Comparison of ENCODE assay signal across 8 mouse cellular contexts in the genomic region with DNA sequence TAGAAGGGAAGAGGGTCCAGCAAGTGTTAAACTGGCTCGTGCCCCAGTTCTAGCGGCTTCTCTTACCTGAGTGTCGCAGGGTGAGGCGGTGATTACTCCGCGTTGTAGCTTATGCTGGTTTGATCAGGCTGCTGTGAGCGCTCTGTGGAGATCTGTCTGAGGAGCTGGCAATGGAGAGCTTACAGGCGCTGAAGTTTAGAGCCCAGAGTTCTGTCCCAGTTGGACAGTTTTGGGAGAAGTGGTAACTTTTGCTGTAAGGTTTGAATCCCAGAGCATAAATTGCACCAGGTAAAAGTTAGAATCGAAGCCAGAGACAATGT. TPM values are rescaled to one million over a fixed set of nuclear protein-coding genes. Genes with fewer than 3 reads are reported as not detected.
DNase-seq lines count a peak whose midpoint lies in the region; ATAC-seq and TF ChIP-seq lines count a peak whose summit lies in the region.

No protein-coding gene starts in this region.

- peak overlapping the region; percentile 86 for H3K27ac ChIP-seq in kidney, embryonic 16.5 days (ENCODE audit: low read length)
- peak overlapping the region; percentile 30 for H3K27ac ChIP-seq in cortical plate, adult 2 months (ENCODE audit: insufficient read depth, low read length)
- peak overlapping the region; percentile 89 for H3K27ac ChIP-seq in hindbrain, embryonic 15.5 days (replicated peaks)
- H3K27ac ChIP-seq in midbrain, embryonic 15.5 days: peak overlapping the region; percentile 83

- H3K36me3 ChIP-seq in kidney, embryonic 16.5 days (ENCODE audit: insufficient read depth, low read length): no peaks in the 10 kb centered on the region
- H3K36me3 ChIP-seq in hindbrain, embryonic 15.5 days: no peaks in the 10 kb centered on the region
- H3K36me3 ChIP-seq in midbrain, embryonic 15.5 days (replicated peaks): no peaks in the 10 kb centered on the region

- H3K9ac ChIP-seq in kidney, embryonic 16.5 days (replicated peaks; ENCODE audit: low read length): peak overlapping the region; percentile 83
- peak overlapping the region; percentile 68 for H3K9ac ChIP-seq in hindbrain, embryonic 15.5 days
- peak overlapping the region; percentile 63 for H3K9ac ChIP-seq in midbrain, embryonic 15.5 days

- no peak for TF ChIP-seq CTCF in cortical plate, adult 2 months (IDR thresholded peaks at IDR 0.05; ENCODE audit: extremely low read depth, insufficient read depth, low read length)

- peak; percentile 60; the same call in 1 of the 2 replicates for ATAC-seq in kidney, embryonic 16.5 days (ENCODE audit: low FRiP score, low TSS enrichment)
- ATAC-seq in hindbrain, embryonic 15.5 days (ENCODE audit: low FRiP score, low read depth): no peak
- no peak for ATAC-seq in midbrain, embryonic 15.5 days (replicated peaks)

- H3K27me3 ChIP-seq in kidney, embryonic 16.5 days (ENCODE audit: insufficient read depth, low read length): no peaks in the 10 kb centered on the region
- H3K27me3 ChIP-seq in hindbrain, embryonic 15.5 days: no peaks in the 10 kb centered on the region
- H3K27me3 ChIP-seq in midbrain, embryonic 15.5 days (replicated peaks): no peaks in the 10 kb centered on the region

- 20% methylated on average over 9 of the region's 9 CpGs for WGBS in kidney, embryonic 16.5 days
- 26% methylated on average over 9 of the region's 9 CpGs for WGBS in hindbrain, embryonic 15.5 days
- WGBS in midbrain, embryonic 15.5 days: 21% methylated on average over 9 of the region's 9 CpGs

- H3K9me3 ChIP-seq in kidney, embryonic 16.5 days (ENCODE audit: low read length): no peaks in the 10 kb centered on the region
- H3K9me3 ChIP-seq in hindbrain, embryonic 15.5 days: no peaks in the 10 kb centered on the region
- H3K9me3 ChIP-seq in midbrain, embryonic 15.5 days: no peaks in the 10 kb centered on the region

- TF ChIP-seq POLR2A in cortical plate, adult 2 months (IDR thresholded peaks at IDR 0.05; ENCODE audit: extremely low read depth, insufficient read depth, low read length): no peak

- peak overlapping the region; percentile 81 for H3K4me3 ChIP-seq in kidney, embryonic 16.5 days (ENCODE audit: low read length)
- peak overlapping the region; percentile 75 for H3K4me3 ChIP-seq in cortical plate, adult 2 months (ENCODE audit: insufficient read depth, low read length)
- H3K4me3 ChIP-seq in hindbrain, embryonic 15.5 days: peak overlapping the region; percentile 59
- peak overlapping the region; percentile 62 for H3K4me3 ChIP-seq in midbrain, embryonic 15.5 days

- no peak for DNase-seq in kidney, postnatal 36 days
- no peak for DNase-seq in frontal cortex, postnatal 10 days (ENCODE audit: low spot score in 2 of 2)
- no peak for DNase-seq in left cerebral cortex, adult 8-10 months (ENCODE audit: low spot score in 2 of 2)
- no peak for DNase-seq in adrenal gland, postnatal 36 days

- H3K4me2 ChIP-seq in kidney, embryonic 16.5 days (replicated peaks; ENCODE audit: low read depth, low read length): peak overlapping the region; percentile 80
- peak overlapping the region; percentile 77 for H3K4me2 ChIP-seq in hindbrain, embryonic 15.5 days
- peak overlapping the region; percentile 64 for H3K4me2 ChIP-seq in midbrain, embryonic 15.5 days

- H3K4me1 ChIP-seq in kidney, embryonic 16.5 days (ENCODE audit: insufficient read depth, low read length): peaks cover 13% of the 10 kb centered on the region
- peaks cover 3% of the 10 kb centered on the region; the same call in 1 of the 2 replicates for H3K4me1 ChIP-seq in cortical plate, adult 2 months (ENCODE audit: control insufficient read depth, insufficient read depth, low read length)
- peaks cover 38% of the 10 kb centered on the region for H3K4me1 ChIP-seq in hindbrain, embryonic 15.5 days (replicated peaks)
- H3K4me1 ChIP-seq in midbrain, embryonic 15.5 days: peaks cover 29% of the 10 kb centered on the region

RNA-seq across cellular contexts. Expression of a gene that starts 5.9 kb away (rescaled TPM):
- polyA plus RNA-seq in kidney, embryonic 16.5 days (2015; fragmentation: Nextera tagmentation; extraction: Ambion mirVana): 16.1 and 17.1 TPM in 2 replicates
- 3.7 and 4.0 TPM in 2 replicates for polyA plus RNA-seq in cortical plate, adult 2 months (2012; rRNA removed)
- 11.1 and 11.8 TPM in 2 replicates for polyA plus RNA-seq in hindbrain, embryonic 15.5 days (2015; fragmentation: Nextera tagmentation; extraction: Ambion mirVana)
- 11.4 and 12.8 TPM in 2 replicates for polyA plus RNA-seq in midbrain, embryonic 15.5 days (2015; fragmentation: Nextera tagmentation; extraction: Ambion mirVana)
- 1 to 10 TPM; 3.7 to 4.9 (median 4.2) TPM for total RNA-seq in left cerebral cortex, adult 8-10 months (2022)
- total RNA-seq in adrenal gland, postnatal 36 days (2021): 1 to 10 TPM; 2.8 to 3.7 TPM

RNA-seq across cellular contexts. Expression of a gene that starts 20.9 kb away (rescaled TPM):
- polyA plus RNA-seq in kidney, embryonic 16.5 days (2015; fragmentation: Nextera tagmentation; extraction: Ambion mirVana): 18.2 and 18.6 TPM in 2 replicates
- 0.71 and 0.83 TPM in 2 replicates for polyA plus RNA-seq in cortical plate, adult 2 months (2012; rRNA removed)
- polyA plus RNA-seq in hindbrain, embryonic 15.5 days (2015; fragmentation: Nextera tagmentation; extraction: Ambion mirVana): 0.72 and 0.75 TPM in 2 replicates
- 0.74 and 0.81 TPM in 2 replicates for polyA plus RNA-seq in midbrain, embryonic 15.5 days (2015; fragmentation: Nextera tagmentation; extraction: Ambion mirVana)
- 1 to 10 TPM; 1.2 to 2.7 (median 1.5) TPM for total RNA-seq in left cerebral cortex, adult 8-10 months (2022)
- under 1 TPM; 0.36 to 0.46 TPM for total RNA-seq in adrenal gland, postnatal 36 days (2021)

RNA-seq across cellular contexts. Expression of a gene that starts 27.7 kb away (rescaled TPM):
- polyA plus RNA-seq in kidney, embryonic 16.5 days (2015; fragmentation: Nextera tagmentation; extraction: Ambion mirVana): 2.0 and 2.1 TPM in 2 replicates
- polyA plus RNA-seq in cortical plate, adult 2 months (2012; rRNA removed): 1.6 and 2.4 TPM in 2 replicates
- polyA plus RNA-seq in hindbrain, embryonic 15.5 days (2015; fragmentation: Nextera tagmentation; extraction: Ambion mirVana): 2.3 and 2.5 TPM in 2 replicates
- 0.85 and 1.6 TPM in 2 replicates for polyA plus RNA-seq in midbrain, embryonic 15.5 days (2015; fragmentation: Nextera tagmentation; extraction: Ambion mirVana)
- 1 to 10 TPM; 1.4 to 6.0 (median 2.1) TPM for total RNA-seq in left cerebral cortex, adult 8-10 months (2022)
- 1 to 10 TPM in 1 of 2 experiments, under 1 TPM in 1; 0.95 to 2.1 TPM for total RNA-seq in adrenal gland, postnatal 36 days (2021)

RNA-seq across cellular contexts. Expression of a gene that starts 33.7 kb away (rescaled TPM):
- 1.2 and 2.3 TPM in 2 replicates for polyA plus RNA-seq in kidney, embryonic 16.5 days (2015; fragmentation: Nextera tagmentation; extraction: Ambion mirVana)
- 0.79 and 2.4 TPM in 2 replicates for polyA plus RNA-seq in cortical plate, adult 2 months (2012; rRNA removed)
- 0.54 and 0.56 TPM in 2 replicates for polyA plus RNA-seq in hindbrain, embryonic 15.5 days (2015; fragmentation: Nextera tagmentation; extraction: Ambion mirVana)
- polyA plus RNA-seq in midbrain, embryonic 15.5 days (2015; fragmentation: Nextera tagmentation; extraction: Ambion mirVana): 0.54 and 1.1 TPM in 2 replicates
- 1 to 10 TPM; 1.6 to 4.7 (median 2.1) TPM for total RNA-seq in left cerebral cortex, adult 8-10 months (2022)
- 1 to 10 TPM; 2.1 to 3.0 TPM for total RNA-seq in adrenal gland, postnatal 36 days (2021)

RNA-seq across cellular contexts. Expression of a gene that starts 43.7 kb away (rescaled TPM):
- polyA plus RNA-seq in kidney, embryonic 16.5 days (2015; fragmentation: Nextera tagmentation; extraction: Ambion mirVana): 10.0 and 10.3 TPM in 2 replicates
- polyA plus RNA-seq in cortical plate, adult 2 months (2012; rRNA removed): 22.1 and 22.7 TPM in 2 replicates
- 6.7 and 7.2 TPM in 2 replicates for polyA plus RNA-seq in hindbrain, embryonic 15.5 days (2015; fragmentation: Nextera tagmentation; extraction: Ambion mirVana)
- 9.0 and 9.8 TPM in 2 replicates for polyA plus RNA-seq in midbrain, embryonic 15.5 days (2015; fragmentation: Nextera tagmentation; extraction: Ambion mirVana)
- 10 to 100 TPM; 17.0 to 21.9 (median 19.7) TPM for total RNA-seq in left cerebral cortex, adult 8-10 months (2022)
- total RNA-seq in adrenal gland, postnatal 36 days (2021): 10 to 100 TPM; 13.7 to 15.9 TPM

Comparison
In these comparisons a context has a peak if more than half of its experiments do, and no peak if none do; other contexts are left out.
1. H3K27ac ChIP-seq: peak in every context shown above with its lines; median percentile 89 in hindbrain, embryonic 15.5 days; 86 in kidney, embryonic 16.5 days; 83 in midbrain, embryonic 15.5 days; 30 in cortical plate, adult 2 months.
2. RNA of a gene that starts 20.9 kb away (polyA plus RNA-seq): 18.2 to 18.6 TPM in kidney, embryonic 16.5 days; 0.74 to 0.81 TPM in midbrain, embryonic 15.5 days, 0.72 to 0.75 TPM in hindbrain, embryonic 15.5 days and 0.71 to 0.83 TPM in cortical plate, adult 2 months; every median in the first group is over 10 times any median in the second.
3. Peak in every context shown above with its lines, with median percentiles within 50 percentile points of each other: H3K4me2 ChIP-seq, H3K4me3 ChIP-seq and H3K9ac ChIP-seq.